Mouse (Mus musculus): ENCODE data around the gene H2-DMb1.

DNA sequence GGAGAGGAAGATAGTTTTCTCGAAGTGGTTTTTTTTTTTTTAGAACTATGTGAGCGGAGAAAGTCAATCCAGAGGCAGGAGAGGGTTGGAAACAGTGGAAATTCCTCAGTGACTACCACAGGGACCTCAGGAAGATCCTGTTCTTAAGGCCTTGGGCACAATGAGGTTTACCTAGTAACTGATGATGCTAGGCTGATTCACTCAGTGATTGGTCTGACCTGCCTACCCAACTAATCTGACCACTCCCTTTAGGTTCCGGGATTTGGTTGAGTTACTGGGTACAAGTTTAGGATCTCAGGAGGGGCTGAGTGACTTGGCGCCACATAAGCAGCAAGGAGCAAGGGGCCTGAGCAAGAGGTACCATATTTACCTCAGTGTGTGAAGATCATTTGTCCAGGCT lies at the start of gene H2-DMb1:
- no peak for TF ChIP-seq POLR2A (IDR thresholded peaks at IDR 0.05; ENCODE audit: extremely low read depth, insufficient read depth, low read length)
- no peak for TF ChIP-seq CTCF (IDR thresholded peaks at IDR 0.05; ENCODE audit: extremely low read depth, insufficient read depth, low read length)

All from cortical plate, adult 2 months (tissue).